Mouse (Mus musculus) MEL (cell line): ENCODE measurements at regions not wholly inside any gene's neighbourhood (a gene's known extent, or its start where the extent isn't known, plus 50 kb on each side); places are given as distances from the start of the nearest gene placed in this dataset.

ENCODE experiments used
- CHD2 ChIP-seq: IDR thresholded peaks from 2 replicates; pipeline ENCODE4 v1.6.1; 2011; ENCODE audit warnings: low read length, improper control_type of control experiment
- CTCF ChIP-seq, 3 experiments: IDR thresholded peaks in 2 of 3; conservative IDR thresholded peaks in 1 of 3; 2 replicates each; pipeline ENCODE4 v1.5.1; 2011 to 2012; ENCODE audit warnings: low read length in 3 of 3, low read depth in 2 of 3, mild to moderate bottlenecking in 2 of 3, improper control_type of control experiment in 1 of 3, inconsistent platforms in 1 of 3, mixed read lengths in 1 of 3, moderate library complexity in 1 of 3; ENCODE audit not compliant: control insufficient read depth in 1 of 3, insufficient read depth in 1 of 3, poor library complexity in 1 of 3, severe bottlenecking in 1 of 3
- MXI1 ChIP-seq: IDR thresholded peaks from 2 replicates; pipeline ENCODE4 v1.6.1; 2011; ENCODE audit warnings: mild to moderate bottlenecking, low read depth, low read length, improper control_type of control experiment
- RCOR1 ChIP-seq: IDR thresholded peaks from 2 replicates; pipeline ENCODE4 v1.6.1; 2012; ENCODE audit warnings: low read depth, mild to moderate bottlenecking, inconsistent platforms, low read length, improper control_type of control experiment
- SIN3A ChIP-seq: IDR thresholded peaks from 2 replicates; pipeline ENCODE4 v1.6.1; 2012; ENCODE audit warnings: low read length, improper control_type of control experiment, inconsistent platforms
- TAL1 ChIP-seq: IDR thresholded peaks from 2 replicates; pipeline ENCODE4 v1.6.1; 2012; ENCODE audit warnings: mild to moderate bottlenecking, inconsistent platforms, low read length, moderate library complexity, mixed read lengths
- UBTF ChIP-seq: IDR thresholded peaks from 2 replicates; pipeline ENCODE4 v1.6.1; 2012; ENCODE audit warnings: low read depth, mild to moderate bottlenecking, inconsistent platforms, low read length, improper control_type of control experiment, moderate library complexity, borderline replicate concordance; ENCODE audit not compliant: insufficient read depth

- TF ChIP-seq MXI1, result no peak
- TF ChIP-seq RCOR1, result no peak
- TF ChIP-seq TAL1, result no peak
- TF ChIP-seq CTCF (IDR thresholded peaks at IDR 0.05 in 2 of 3, conservative IDR thresholded peaks at IDR 0.05 in 1 of 3; ENCODE audit: control insufficient read depth in 1 of 3, insufficient read depth in 1 of 3, low read depth in 2 of 3, low read length in 3 of 3, poor library complexity in 1 of 3, severe bottlenecking in 1 of 3), result no peak
- TF ChIP-seq UBTF, result no peak
- no peak for TF ChIP-seq CHD2
- TF ChIP-seq SIN3A, result no peak
Measured at GRCm38 (mm10) chr16:26183530-26183929, 77.9 kb upstream of the P3h2 start.
